Mouse (Mus musculus) hindbrain, embryonic 11.5 days (tissue): ENCODE measurements around the gene Lrrn3. TPM values are rescaled to one million over a fixed set of nuclear protein-coding genes. Genes with fewer than 3 reads are reported as not detected.

Source experiments
- ATAC-seq: fragments of 200-750 bp; cut with Nextera tagmentation; 2 replicates; pipeline ENCODE4 v1.8.0; 2017; ENCODE audit warnings: mild to moderate bottlenecking, moderate TSS enrichment, moderate library complexity; ENCODE audit not compliant: low FRiP score
- DNase-seq: peaks from one replicate; pipeline ENCODE4 v3.0.0-alpha.2; 2015; ENCODE audit warnings: low spot score
- H3K27ac ChIP-seq: fragments of 300-500 bp; sonication (generic); 2 replicates; pipeline ENCODE4 v1.5.1; 2014; ENCODE audit warnings: mild to moderate bottlenecking, low read depth, low read length
- H3K27me3 ChIP-seq: fragments of 300-500 bp; sonication (generic); 2 replicates; pipeline ENCODE4 v1.6.1; 2014; ENCODE audit warnings: mild to moderate bottlenecking, low read length, moderate library complexity, mixed read lengths; ENCODE audit not compliant: control insufficient read depth, insufficient read depth
- H3K36me3 ChIP-seq: fragments of 300-500 bp; sonication (generic); 2 replicates; pipeline ENCODE4 v1.6.1; 2014; ENCODE audit warnings: mild to moderate bottlenecking, low read length, moderate library complexity, mixed read lengths; ENCODE audit not compliant: control insufficient read depth, insufficient read depth
- H3K4me1 ChIP-seq: fragments of 300-500 bp; sonication (generic); replicated peaks from 2 replicates; pipeline ENCODE4 v1.6.1; 2014; ENCODE audit warnings: low read length, mixed read lengths; ENCODE audit not compliant: control insufficient read depth, insufficient read depth
- H3K4me2 ChIP-seq: fragments of 300-500 bp; sonication (generic); replicated peaks from 2 replicates; pipeline ENCODE4 v1.6.1; 2014; ENCODE audit warnings: mild to moderate bottlenecking, low read depth, low read length
- H3K4me3 ChIP-seq: fragments of 300-500 bp; sonication (generic); 2 replicates; pipeline ENCODE4 v1.5.1; 2014; ENCODE audit warnings: low read depth, low read length
- H3K9ac ChIP-seq: fragments of 300-500 bp; sonication (generic); 2 replicates; pipeline ENCODE4 v1.6.1; 2014; ENCODE audit warnings: low read depth, low read length
- H3K9me3 ChIP-seq: fragments of 300-500 bp; sonication (generic); 2 replicates; pipeline ENCODE4 v1.6.1; 2016; ENCODE audit warnings: low read length; ENCODE audit not compliant: control insufficient read depth
- WGBS: fragments of 180-500 bp; shearing (Covaris S2); extraction: QIAGEN DNeasy Blood & Tissue Kit; methylation state at CpG from one replicate; pipeline ENCODE4 v1.1.7; 2014; 5-methylcytosine and 5-hydroxymethylcytosine counted together
- polyA plus RNA-seq: library from polyadenylated mRNA; unstranded; fragments of >200 nt; fragmentation: Nextera tagmentation; extraction: Ambion mirVana; gene quantifications from 2 replicates; pipeline ENCODE4 v1.2.1, GENCODE M21; 2014

Gene Lrrn3
- polyA plus RNA-seq, 1 experiment from 2014 or later: 43.7 TPM

DNA sequence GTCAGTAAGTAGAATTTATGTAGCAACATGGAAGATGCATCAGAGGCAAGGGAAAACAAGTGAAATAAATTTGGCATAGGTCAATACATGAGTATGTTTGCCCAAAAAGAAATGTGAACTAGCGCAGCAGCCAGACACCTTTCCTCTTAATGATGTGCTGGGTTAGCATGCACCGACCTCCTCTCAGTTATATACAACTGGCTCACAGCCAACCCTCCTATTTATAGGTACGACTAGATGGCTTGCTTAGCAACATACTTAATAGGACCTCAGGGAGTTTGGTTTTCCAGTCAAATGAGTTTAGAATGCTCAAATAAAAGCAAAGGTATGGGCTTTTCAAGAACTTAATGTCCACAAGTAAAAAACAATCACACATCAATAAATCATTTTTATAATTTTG is 76.8 kb downstream of the Lrrn3 start:
- H3K4me1 ChIP-seq: no peaks in the 10 kb centered on the region
- no peaks in the 10 kb centered on the region for H3K36me3 ChIP-seq
- H3K4me3 ChIP-seq: no peak overlapping the region
- ATAC-seq (no peak), DNase-seq (no peak)
- H3K9me3 ChIP-seq: no peaks in the 10 kb centered on the region
- 78% methylated on average over 3 of the region's 3 CpGs for WGBS
- H3K4me2 ChIP-seq: no peak overlapping the region
- H3K27ac ChIP-seq: no peak overlapping the region
- H3K9ac ChIP-seq: no peak overlapping the region
- H3K27me3 ChIP-seq: no peaks in the 10 kb centered on the region

GRCm38 (mm10) chr12:41401923-41402322 is 84.3 kb downstream of the Lrrn3 start:
- WGBS: 78% methylated on average over 3 of the region's 3 CpGs
- Histone ChIP-seq H3K9ac (no peak overlapping the region), H3K9me3 (no peaks in the 10 kb centered on the region), H3K36me3 (no peaks in the 10 kb centered on the region), H3K4me3 (no peak overlapping the region), H3K27ac (no peak overlapping the region), H3K4me2 (no peak overlapping the region), H3K4me1 (no peaks in the 10 kb centered on the region), H3K27me3 (no peaks in the 10 kb centered on the region)
- ATAC-seq: no peak
- DNase-seq: no peak
